Mouse (Mus musculus) erythroblast, embryonic 14.5 days (primary cell): ENCODE measurements around the gene Adamts9.

Experiments used
- GATA1 ChIP-seq: IDR thresholded peaks from 2 replicates; pipeline ENCODE4 v1.6.1; 2012; ENCODE audit warnings: low read length, inconsistent platforms, mixed read lengths
- TAL1 ChIP-seq: IDR thresholded peaks from 3 replicates; pipeline ENCODE4 v1.6.1; 2012; ENCODE audit warnings: low read length, inconsistent platforms, mixed read lengths

GRCm38 (mm10) chr6:92827360-92827759, 115.9 kb downstream of the Adamts9 start:
- TF ChIP-seq GATA1 (no peak), TAL1 (no peak)
